Mouse (Mus musculus): ENCODE measurements around the gene Marveld1. TPM values are rescaled to one million over a fixed set of nuclear protein-coding genes. Genes with fewer than 3 reads are reported as not detected.
A peak's percentile ranks its signal among the peaks of the same experiment; 100 is the strongest.

Gene Marveld1
- polyA plus RNA-seq, 1 experiment from 2014 or later, result 4.4 TPM

DNA sequence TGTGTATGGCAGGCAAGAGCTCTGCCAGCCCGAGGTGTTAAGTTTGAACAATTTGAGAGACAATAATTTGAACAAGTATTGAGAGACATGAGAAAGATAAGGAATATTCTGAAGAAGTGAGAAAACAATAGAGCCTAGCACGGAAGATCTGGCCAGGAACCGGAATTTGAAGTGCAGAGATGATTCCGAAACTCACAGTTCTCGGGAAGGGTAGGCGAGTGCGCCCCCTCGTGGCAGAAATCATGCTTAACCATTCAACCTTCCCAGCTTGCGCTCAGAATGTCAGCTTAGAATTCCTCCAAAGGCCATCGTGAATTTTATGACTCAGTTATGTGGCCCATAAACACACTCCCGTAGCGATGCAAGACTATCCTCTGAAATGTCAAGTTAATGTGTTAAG lies 18.9 kb downstream of the Marveld1 start:
- Histone ChIP-seq H3K27me3 (replicated peaks; ENCODE audit: control insufficient read depth, insufficient read depth, low read length) (no peaks in the 10 kb centered on the region), H3K4me2 (ENCODE audit: low read depth, low read length) (peak overlapping the region; percentile 30; the same call in 1 of the 2 replicates), H3K4me3 (ENCODE audit: low read length) (no peak overlapping the region), H3K36me3 (ENCODE audit: control insufficient read depth, insufficient read depth, low read length) (no peaks in the 10 kb centered on the region), H3K9ac (ENCODE audit: low read depth, low read length) (no peak overlapping the region), H3K27ac (ENCODE audit: low read length) (no peak overlapping the region), H3K9me3 (ENCODE audit: control insufficient read depth, low read length) (no peaks in the 10 kb centered on the region), H3K4me1 (ENCODE audit: control insufficient read depth, insufficient read depth, low read length) (peaks cover 16% of the 10 kb centered on the region)
- WGBS, result 3% methylated on average over 12 of the region's 12 CpGs
- no peak for ATAC-seq

- Histone ChIP-seq H3K4me2 (ENCODE audit: low read depth, low read length) (no peak overlapping the region), H3K4me1 (ENCODE audit: control insufficient read depth, insufficient read depth, low read length) (peaks cover 23% of the 10 kb centered on the region), H3K9ac (ENCODE audit: low read depth, low read length) (no peak overlapping the region), H3K9me3 (ENCODE audit: control insufficient read depth, low read length) (no peaks in the 10 kb centered on the region), H3K27me3 (replicated peaks; ENCODE audit: control insufficient read depth, insufficient read depth, low read length) (no peaks in the 10 kb centered on the region), H3K36me3 (ENCODE audit: control insufficient read depth, insufficient read depth, low read length) (no peaks in the 10 kb centered on the region), H3K27ac (ENCODE audit: low read length) (no peak overlapping the region), H3K4me3 (ENCODE audit: low read length) (no peak overlapping the region)
- no peak for ATAC-seq
- 49% methylated on average over 3 of the region's 3 CpGs for WGBS
Observed at GRCm38 (mm10) chr19:42166766-42167165, 19.6 kb downstream of the Marveld1 start.

DNA sequence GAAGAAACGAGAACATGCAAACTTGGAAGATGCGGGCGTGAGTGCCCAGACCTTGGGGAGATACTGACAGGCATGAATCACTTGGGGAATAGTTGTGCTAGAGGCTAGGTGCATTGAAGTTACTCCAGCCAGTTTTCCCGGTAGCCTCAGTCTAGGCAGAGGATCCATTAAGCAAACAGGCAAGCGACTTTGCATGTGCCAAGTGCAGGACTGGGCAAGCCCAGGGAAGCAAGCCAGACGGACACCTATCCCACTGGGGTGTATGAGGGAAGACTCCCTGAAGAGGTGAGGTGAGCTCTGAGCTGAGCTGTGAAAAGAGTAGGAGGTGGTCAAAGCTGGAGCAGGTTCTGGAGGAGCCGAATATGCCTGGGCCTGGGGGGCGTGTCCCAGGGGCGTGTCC lies 20.3 kb downstream of the Marveld1 start:
- Histone ChIP-seq H3K4me3 (ENCODE audit: low read length) (no peak overlapping the region), H3K27me3 (replicated peaks; ENCODE audit: control insufficient read depth, insufficient read depth, low read length) (no peaks in the 10 kb centered on the region), H3K9me3 (ENCODE audit: control insufficient read depth, low read length) (no peaks in the 10 kb centered on the region), H3K9ac (ENCODE audit: low read depth, low read length) (no peak overlapping the region), H3K4me1 (ENCODE audit: control insufficient read depth, insufficient read depth, low read length) (peaks cover 23% of the 10 kb centered on the region), H3K4me2 (ENCODE audit: low read depth, low read length) (no peak overlapping the region), H3K27ac (ENCODE audit: low read length) (no peak overlapping the region), H3K36me3 (ENCODE audit: control insufficient read depth, insufficient read depth, low read length) (no peaks in the 10 kb centered on the region)
- ATAC-seq, result no peak
- WGBS, result 67% methylated on average over 9 of the region's 9 CpGs

DNA sequence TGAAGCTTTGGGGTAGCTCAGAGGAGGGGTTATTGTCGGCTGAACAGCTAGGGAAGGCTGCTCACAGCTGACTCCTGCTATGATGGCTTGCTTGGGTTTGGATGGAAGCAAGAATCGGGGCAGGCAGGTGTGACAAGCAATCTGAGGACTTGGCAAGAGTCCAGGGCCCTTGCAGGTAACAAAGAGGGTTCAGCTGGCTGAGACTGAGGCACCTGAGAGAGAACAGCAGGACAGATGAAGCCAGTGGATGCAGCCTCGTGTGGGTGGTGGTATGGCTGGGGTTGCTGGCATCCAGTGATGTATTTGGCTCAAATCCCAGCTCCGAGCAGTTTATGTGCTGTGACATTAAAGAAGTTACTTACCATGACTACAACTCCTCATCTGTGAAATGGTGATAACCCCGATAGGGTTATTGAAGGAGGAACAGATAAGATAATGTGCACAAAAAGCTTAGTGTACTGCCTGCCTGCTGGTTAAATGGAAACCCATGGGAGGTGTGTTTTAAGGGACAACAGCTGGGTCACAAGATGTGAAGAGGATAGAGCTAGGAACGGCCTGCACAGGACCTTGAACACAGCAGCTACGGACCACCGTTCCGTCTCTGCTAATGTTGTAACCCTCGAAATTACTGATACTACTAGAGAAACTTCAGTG lies 22.2 kb downstream of the Marveld1 start:
- H3K4me2 ChIP-seq (ENCODE audit: low read depth, low read length), result peak overlapping the region; percentile 87
- ATAC-seq, result peak; percentile 22
- H3K4me3 ChIP-seq (ENCODE audit: low read length), result peak overlapping the region; percentile 93
- no peaks in the 10 kb centered on the region for H3K9me3 ChIP-seq (ENCODE audit: control insufficient read depth, low read length)
- 49% methylated on average over 10 of the region's 10 CpGs for WGBS
- H3K27me3 ChIP-seq (replicated peaks; ENCODE audit: control insufficient read depth, insufficient read depth, low read length), result no peaks in the 10 kb centered on the region
- no peaks in the 10 kb centered on the region for H3K36me3 ChIP-seq (ENCODE audit: control insufficient read depth, insufficient read depth, low read length)
- peaks cover 21% of the 10 kb centered on the region for H3K4me1 ChIP-seq (ENCODE audit: control insufficient read depth, insufficient read depth, low read length)
- peak overlapping the region; percentile 4; the same call in 1 of the 2 replicates for H3K9ac ChIP-seq (ENCODE audit: low read depth, low read length)
- peak overlapping the region; percentile 35; the same call in 1 of the 2 replicates for H3K27ac ChIP-seq (ENCODE audit: low read length)

DNA sequence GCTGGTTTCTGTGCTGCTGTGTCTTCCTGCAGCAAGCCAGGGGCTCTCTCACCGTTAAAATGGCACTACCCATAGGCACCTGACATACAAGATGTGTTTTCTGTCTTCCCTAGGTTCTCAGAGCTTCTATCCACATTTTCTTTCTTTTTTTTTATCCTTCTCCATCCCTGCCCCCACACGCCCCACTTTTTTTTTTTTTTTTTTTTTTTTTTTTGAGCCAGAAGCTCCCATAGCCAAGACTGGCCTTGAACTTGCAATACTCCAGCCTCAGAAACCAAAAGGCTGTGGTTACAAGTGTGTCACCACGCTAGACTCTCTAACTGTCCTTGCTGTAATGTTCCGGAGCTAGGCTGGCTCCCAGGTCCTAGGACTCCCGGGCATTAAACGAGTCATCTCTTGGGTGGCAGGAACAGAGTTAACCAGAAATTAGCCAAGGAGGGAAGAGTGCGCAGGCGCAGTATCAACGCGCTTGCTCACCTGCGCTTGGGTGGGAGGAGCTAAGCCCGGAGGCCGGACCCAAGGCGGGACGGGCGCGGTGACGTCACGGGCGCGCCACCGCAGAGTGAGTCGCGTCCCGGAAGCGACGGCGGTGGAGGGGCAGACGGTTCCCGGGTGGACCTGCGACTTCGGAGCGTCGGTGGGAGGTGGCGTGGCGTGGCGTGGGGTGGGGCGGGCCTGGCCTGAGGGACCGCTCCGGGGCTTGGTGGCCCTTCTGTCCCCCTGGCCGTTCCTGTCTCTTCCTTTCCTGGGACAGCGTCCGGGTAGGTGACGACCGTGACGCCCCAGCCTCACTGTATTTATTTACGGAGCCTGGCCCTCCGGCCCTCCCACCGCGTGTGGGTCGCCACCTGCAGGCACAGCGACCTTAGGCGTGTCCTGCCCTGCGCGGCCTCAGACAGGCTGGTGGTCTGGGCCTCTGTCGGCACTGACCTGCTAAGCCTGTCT lies 23.1 kb downstream of the Marveld1 start:
- Histone ChIP-seq H3K4me1 (ENCODE audit: control insufficient read depth, insufficient read depth, low read length) (peaks cover 21% of the 10 kb centered on the region), H3K27me3 (replicated peaks; ENCODE audit: control insufficient read depth, insufficient read depth, low read length) (no peaks in the 10 kb centered on the region), H3K9ac (ENCODE audit: low read depth, low read length) (peak overlapping the region; percentile 89), H3K36me3 (ENCODE audit: control insufficient read depth, insufficient read depth, low read length) (no peaks in the 10 kb centered on the region), H3K4me3 (ENCODE audit: low read length) (peak overlapping the region; percentile 93), H3K4me2 (ENCODE audit: low read depth, low read length) (peak overlapping the region; percentile 87), H3K9me3 (ENCODE audit: control insufficient read depth, low read length) (no peaks in the 10 kb centered on the region), H3K27ac (ENCODE audit: low read length) (peak overlapping the region; percentile 35; the same call in 1 of the 2 replicates)
- ATAC-seq, result peak; percentile 90
- 1% methylated on average over 55 of the region's 56 CpGs for WGBS

DNA sequence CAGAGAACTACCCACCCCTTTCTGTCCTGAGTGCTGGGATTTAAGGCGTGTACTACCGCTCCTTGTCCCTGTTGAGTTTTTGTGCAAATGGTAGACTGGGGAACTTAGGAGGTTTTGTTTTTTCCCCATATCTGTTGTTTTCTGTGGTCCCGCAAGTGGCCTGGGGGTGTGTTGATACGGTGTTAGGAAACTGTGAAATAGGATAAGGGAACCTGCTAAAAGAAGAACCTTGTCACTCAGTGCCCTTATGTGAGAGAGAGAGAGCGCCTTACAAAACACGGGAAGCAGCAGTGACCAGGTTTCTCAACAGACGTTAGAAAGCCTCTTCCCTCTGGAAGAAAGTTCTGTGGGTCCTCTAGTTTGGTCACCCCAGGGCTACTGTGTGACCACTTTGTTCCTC lies 29.6 kb downstream of the Marveld1 start:
- Histone ChIP-seq H3K9ac (ENCODE audit: low read depth, low read length) (no peak overlapping the region), H3K4me1 (ENCODE audit: control insufficient read depth, insufficient read depth, low read length) (no peaks in the 10 kb centered on the region), H3K27me3 (replicated peaks; ENCODE audit: control insufficient read depth, insufficient read depth, low read length) (no peaks in the 10 kb centered on the region), H3K9me3 (ENCODE audit: control insufficient read depth, low read length) (no peaks in the 10 kb centered on the region), H3K36me3 (ENCODE audit: control insufficient read depth, insufficient read depth, low read length) (no peaks in the 10 kb centered on the region), H3K4me3 (ENCODE audit: low read length) (no peak overlapping the region), H3K4me2 (ENCODE audit: low read depth, low read length) (no peak overlapping the region), H3K27ac (ENCODE audit: low read length) (no peak overlapping the region)
- ATAC-seq, result no peak
- 88% methylated on average over 7 of the region's 7 CpGs for WGBS

- Histone ChIP-seq H3K27ac (ENCODE audit: low read length) (no peak overlapping the region), H3K9ac (ENCODE audit: low read depth, low read length) (no peak overlapping the region), H3K27me3 (replicated peaks; ENCODE audit: control insufficient read depth, insufficient read depth, low read length) (no peaks in the 10 kb centered on the region), H3K4me2 (ENCODE audit: low read depth, low read length) (no peak overlapping the region), H3K4me1 (ENCODE audit: control insufficient read depth, insufficient read depth, low read length) (no peaks in the 10 kb centered on the region), H3K4me3 (ENCODE audit: low read length) (no peak overlapping the region), H3K9me3 (ENCODE audit: control insufficient read depth, low read length) (no peaks in the 10 kb centered on the region), H3K36me3 (ENCODE audit: control insufficient read depth, insufficient read depth, low read length) (no peaks in the 10 kb centered on the region; the same call in 1 of the 2 replicates)
- WGBS, result 83% methylated on average over 2 of the region's 2 CpGs
- ATAC-seq, result no peak
Observed at GRCm38 (mm10) chr19:42177461-42177860, 30.3 kb downstream of the Marveld1 start.

- H3K36me3 ChIP-seq (ENCODE audit: control insufficient read depth, insufficient read depth, low read length), result peaks cover 5% of the 10 kb centered on the region
- H3K4me2 ChIP-seq (ENCODE audit: low read depth, low read length), result no peak overlapping the region
- no peak overlapping the region for H3K27ac ChIP-seq (ENCODE audit: low read length)
- no peaks in the 10 kb centered on the region for H3K9me3 ChIP-seq (ENCODE audit: control insufficient read depth, low read length)
- ATAC-seq, result no peak
- H3K4me3 ChIP-seq (ENCODE audit: low read length), result no peak overlapping the region
- WGBS, result 91% methylated on average over 14 of the region's 14 CpGs
- no peaks in the 10 kb centered on the region for H3K4me1 ChIP-seq (ENCODE audit: control insufficient read depth, insufficient read depth, low read length)
- H3K9ac ChIP-seq (ENCODE audit: low read depth, low read length), result no peak overlapping the region
- H3K27me3 ChIP-seq (replicated peaks; ENCODE audit: control insufficient read depth, insufficient read depth, low read length), result no peaks in the 10 kb centered on the region
Observed at GRCm38 (mm10) chr19:42179356-42179755, 32.2 kb downstream of the Marveld1 start.

DNA sequence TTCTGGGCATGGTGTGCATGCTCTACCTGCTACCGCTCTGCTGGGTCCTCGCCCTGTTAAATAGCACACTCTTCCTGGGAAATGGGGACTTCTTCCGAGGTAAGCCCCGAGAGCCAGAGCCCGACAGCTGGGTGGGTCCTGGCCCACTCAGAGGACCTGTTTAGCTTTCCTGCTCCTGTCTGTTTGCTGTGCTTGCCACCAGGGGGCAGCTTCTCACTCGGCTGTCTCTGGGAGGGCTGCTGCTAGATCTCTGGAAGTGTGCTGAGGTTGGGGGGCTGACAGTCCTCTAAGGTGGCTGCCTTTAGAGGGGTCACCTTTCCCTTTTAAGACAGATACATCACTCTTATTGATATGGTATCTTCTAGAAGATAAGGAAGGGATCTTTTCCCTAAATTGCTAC lies 35.5 kb downstream of the Marveld1 start:
- WGBS, result 58% methylated on average over 6 of the region's 6 CpGs
- no peak overlapping the region for H3K27ac ChIP-seq (ENCODE audit: low read length)
- H3K4me1 ChIP-seq (ENCODE audit: control insufficient read depth, insufficient read depth, low read length), result no peaks in the 10 kb centered on the region
- H3K9me3 ChIP-seq (ENCODE audit: control insufficient read depth, low read length), result no peaks in the 10 kb centered on the region
- no peak overlapping the region for H3K9ac ChIP-seq (ENCODE audit: low read depth, low read length)
- H3K4me3 ChIP-seq (ENCODE audit: low read length), result no peak overlapping the region
- no peak for ATAC-seq
- no peak overlapping the region for H3K4me2 ChIP-seq (ENCODE audit: low read depth, low read length)
- H3K27me3 ChIP-seq (replicated peaks; ENCODE audit: control insufficient read depth, insufficient read depth, low read length), result no peaks in the 10 kb centered on the region
- H3K36me3 ChIP-seq (ENCODE audit: control insufficient read depth, insufficient read depth, low read length), result peaks cover 5% of the 10 kb centered on the region
